Mouse (Mus musculus): ENCODE measurements around the gene Slc29a1. TPM values are rescaled to one million over a fixed set of nuclear protein-coding genes. Genes with fewer than 3 reads are reported as not detected.

Slc29a1 gene
- polyA plus RNA-seq, 1 experiment from 2014 or later = 175 TPM

- no peak overlapping the region for H3K27ac ChIP-seq (replicated peaks)
- no peaks in the 10 kb centered on the region for H3K36me3 ChIP-seq (replicated peaks)
- H3K4me3 ChIP-seq (replicated peaks) = no peak overlapping the region
- no peak overlapping the region for H3K4me2 ChIP-seq
- no peak for ATAC-seq (ENCODE audit: insufficient read depth)
- peaks cover 12% of the 10 kb centered on the region for H3K4me1 ChIP-seq (replicated peaks)
- WGBS (ENCODE audit: insufficient replicate concordance) = 66% methylated on average over 5 of the region's 5 CpGs
- no peaks in the 10 kb centered on the region for H3K9me3 ChIP-seq (replicated peaks)
- H3K27me3 ChIP-seq = peaks cover 98% of the 10 kb centered on the region
- no peak overlapping the region for H3K9ac ChIP-seq
Measured at GRCm38 (mm10) chr17:45547461-45548190, 51.8 kb downstream of the Slc29a1 start.

GRCm38 (mm10) chr17:45546941-45547340, 52.5 kb downstream of the Slc29a1 start:
- 49% methylated on average over 16 of the region's 16 CpGs for WGBS (ENCODE audit: insufficient replicate concordance)
- no peak overlapping the region for H3K4me3 ChIP-seq (replicated peaks)

GRCm38 (mm10) chr17:45545278-45545961, 54.0 kb downstream of the Slc29a1 start:
- ATAC-seq (ENCODE audit: insufficient read depth) = no peak
- Histone ChIP-seq H3K27ac (replicated peaks) (no peak overlapping the region), H3K4me1 (replicated peaks) (peaks cover 9% of the 10 kb centered on the region), H3K4me3 (replicated peaks) (no peak overlapping the region), H3K27me3 (peaks cover 100% of the 10 kb centered on the region), H3K36me3 (replicated peaks) (no peaks in the 10 kb centered on the region), H3K4me2 (peak overlapping the region; percentile 5; the same call in 1 of the 2 replicates), H3K9ac (no peak overlapping the region), H3K9me3 (replicated peaks) (no peaks in the 10 kb centered on the region)
- 4% methylated on average over 74 of the region's 74 CpGs for WGBS (ENCODE audit: insufficient replicate concordance)

More at GRCm38 (mm10) chr17:45546941-45547340, 52.5 kb downstream of the Slc29a1 start:
- peaks cover 11% of the 10 kb centered on the region for H3K4me1 ChIP-seq (replicated peaks)
- ATAC-seq (ENCODE audit: insufficient read depth) = no peak
- no peak overlapping the region for H3K4me2 ChIP-seq
- no peaks in the 10 kb centered on the region for H3K9me3 ChIP-seq (replicated peaks)
- no peaks in the 10 kb centered on the region for H3K36me3 ChIP-seq (replicated peaks)
- peaks cover 100% of the 10 kb centered on the region for H3K27me3 ChIP-seq
- H3K9ac ChIP-seq = no peak overlapping the region
- H3K27ac ChIP-seq (replicated peaks) = no peak overlapping the region

GRCm38 (mm10) chr17:45544873-45545277, 54.5 kb downstream of the Slc29a1 start:
- Histone ChIP-seq H3K27me3 (peaks cover 100% of the 10 kb centered on the region), H3K4me3 (replicated peaks) (no peak overlapping the region), H3K9me3 (replicated peaks) (no peaks in the 10 kb centered on the region), H3K36me3 (replicated peaks) (no peaks in the 10 kb centered on the region), H3K4me2 (no peak overlapping the region), H3K27ac (replicated peaks) (no peak overlapping the region), H3K4me1 (replicated peaks) (peaks cover 9% of the 10 kb centered on the region), H3K9ac (no peak overlapping the region)
- ATAC-seq (ENCODE audit: insufficient read depth) = no peak
- 2% methylated on average over 46 of the region's 46 CpGs for WGBS (ENCODE audit: insufficient replicate concordance)

GRCm38 (mm10) chr17:45544001-45544872, 55.2 kb downstream of the Slc29a1 start:
- Histone ChIP-seq H3K36me3 (replicated peaks) (no peaks in the 10 kb centered on the region), H3K4me1 (replicated peaks) (peaks cover 5% of the 10 kb centered on the region), H3K9me3 (replicated peaks) (no peaks in the 10 kb centered on the region), H3K27ac (replicated peaks) (no peak overlapping the region), H3K4me2 (no peak overlapping the region), H3K27me3 (peaks cover 100% of the 10 kb centered on the region), H3K4me3 (replicated peaks) (no peak overlapping the region), H3K9ac (no peak overlapping the region)
- ATAC-seq (ENCODE audit: insufficient read depth) = no peak
- 6% methylated on average over 24 of the region's 24 CpGs for WGBS (ENCODE audit: insufficient replicate concordance)

GRCm38 (mm10) chr17:45543115-45543514, 56.3 kb downstream of the Slc29a1 start:
- H3K9ac ChIP-seq = no peak overlapping the region
- H3K36me3 ChIP-seq (replicated peaks) = no peaks in the 10 kb centered on the region
- peaks cover 100% of the 10 kb centered on the region for H3K27me3 ChIP-seq
- H3K9me3 ChIP-seq (replicated peaks) = no peaks in the 10 kb centered on the region
- H3K27ac ChIP-seq (replicated peaks) = no peak overlapping the region
- H3K4me3 ChIP-seq (replicated peaks) = no peak overlapping the region
- no peak for ATAC-seq (ENCODE audit: insufficient read depth)
- H3K4me1 ChIP-seq (replicated peaks) = no peaks in the 10 kb centered on the region; the same call in 1 of the 2 replicates
- no peak overlapping the region for H3K4me2 ChIP-seq
- WGBS (ENCODE audit: insufficient replicate concordance) = 5% methylated on average over 1 of the region's 1 CpGs

- peaks cover 100% of the 10 kb centered on the region for H3K27me3 ChIP-seq
- H3K4me3 ChIP-seq (replicated peaks) = no peak overlapping the region
- H3K4me1 ChIP-seq (replicated peaks) = no peaks in the 10 kb centered on the region; the same call in 1 of the 2 replicates
- no peak for ATAC-seq (ENCODE audit: insufficient read depth)
- WGBS (ENCODE audit: insufficient replicate concordance) = 60% methylated on average over 2 of the region's 2 CpGs
- H3K9me3 ChIP-seq (replicated peaks) = no peaks in the 10 kb centered on the region
- H3K9ac ChIP-seq = no peak overlapping the region
- no peak overlapping the region for H3K27ac ChIP-seq (replicated peaks)
- no peak overlapping the region for H3K4me2 ChIP-seq
- no peaks in the 10 kb centered on the region for H3K36me3 ChIP-seq (replicated peaks)
Measured at GRCm38 (mm10) chr17:45542705-45543104, 56.7 kb downstream of the Slc29a1 start.

- Histone ChIP-seq H3K4me1 (replicated peaks) (no peaks in the 10 kb centered on the region; the same call in 1 of the 2 replicates), H3K4me3 (replicated peaks) (no peak overlapping the region), H3K9ac (no peak overlapping the region), H3K27ac (replicated peaks) (no peak overlapping the region), H3K27me3 (peaks cover 100% of the 10 kb centered on the region), H3K36me3 (replicated peaks) (no peaks in the 10 kb centered on the region), H3K4me2 (no peak overlapping the region), H3K9me3 (replicated peaks) (no peaks in the 10 kb centered on the region)
- 20% methylated on average over 6 of the region's 6 CpGs for WGBS (ENCODE audit: insufficient replicate concordance)
- ATAC-seq (ENCODE audit: insufficient read depth) = no peak
Measured at GRCm38 (mm10) chr17:45542129-45542528, 57.3 kb downstream of the Slc29a1 start.

GRCm38 (mm10) chr17:45539664-45540063, 59.7 kb downstream of the Slc29a1 start:
- H3K4me1 ChIP-seq (replicated peaks) = no peaks in the 10 kb centered on the region
- H3K27ac ChIP-seq (replicated peaks) = no peak overlapping the region
- ATAC-seq (ENCODE audit: insufficient read depth) = no peak
- no peaks in the 10 kb centered on the region for H3K9me3 ChIP-seq (replicated peaks)
- H3K36me3 ChIP-seq (replicated peaks) = no peaks in the 10 kb centered on the region
- peaks cover 100% of the 10 kb centered on the region for H3K27me3 ChIP-seq
- no peak overlapping the region for H3K4me2 ChIP-seq
- no peak overlapping the region for H3K4me3 ChIP-seq (replicated peaks)
- 64% methylated on average over 21 of the region's 21 CpGs for WGBS (ENCODE audit: insufficient replicate concordance)
- H3K9ac ChIP-seq = no peak overlapping the region

GRCm38 (mm10) chr17:45538394-45538793, 61.0 kb downstream of the Slc29a1 start:
- H3K9ac ChIP-seq = no peak overlapping the region
- no peaks in the 10 kb centered on the region for H3K4me1 ChIP-seq (replicated peaks)
- H3K9me3 ChIP-seq (replicated peaks) = no peaks in the 10 kb centered on the region
- H3K27me3 ChIP-seq = peaks cover 96% of the 10 kb centered on the region
- 42% methylated on average over 4 of the region's 4 CpGs for WGBS (ENCODE audit: insufficient replicate concordance)
- no peaks in the 10 kb centered on the region for H3K36me3 ChIP-seq (replicated peaks)
- H3K4me2 ChIP-seq = no peak overlapping the region
- no peak for ATAC-seq (ENCODE audit: insufficient read depth)
- no peak overlapping the region for H3K4me3 ChIP-seq (replicated peaks)
- no peak overlapping the region for H3K27ac ChIP-seq (replicated peaks)

GRCm38 (mm10) chr17:45536264-45536663, 63.1 kb downstream of the Slc29a1 start:
- 13% methylated on average over 5 of the region's 5 CpGs for WGBS (ENCODE audit: insufficient replicate concordance)
- peaks cover 96% of the 10 kb centered on the region for H3K27me3 ChIP-seq

More at GRCm38 (mm10) chr17:45536264-45536663, 63.1 kb downstream of the Slc29a1 start:
- no peak overlapping the region for H3K4me2 ChIP-seq
- H3K9me3 ChIP-seq (replicated peaks) = no peaks in the 10 kb centered on the region
- no peak overlapping the region for H3K4me3 ChIP-seq (replicated peaks)
- no peaks in the 10 kb centered on the region for H3K36me3 ChIP-seq (replicated peaks)
- no peak overlapping the region for H3K27ac ChIP-seq (replicated peaks)
- H3K4me1 ChIP-seq (replicated peaks) = no peaks in the 10 kb centered on the region
- no peak for ATAC-seq (ENCODE audit: insufficient read depth)
- H3K9ac ChIP-seq = no peak overlapping the region

All from liver, embryonic 15.5 days (tissue).